Mouse (Mus musculus): ENCODE results near the gene Olfr270. TPM values are rescaled to one million over a fixed set of nuclear protein-coding genes. Genes with fewer than 3 reads are reported as not detected.
A peak's percentile ranks its signal among the peaks of the same experiment; 100 is the strongest.

Gene Olfr270
- polyA plus RNA-seq (2015; fragmentation: Nextera tagmentation; extraction: Ambion mirVana) = not detected in 2 replicates

GRCm38 (mm10) chr4:52964247-52964646, at the start of gene Olfr270:
Gene Olfr270 (plus strand): TSS chr4:52964547.
- H3K36me3 ChIP-seq (replicated peaks) = no peaks in the 10 kb centered on the region
- no peaks in the 10 kb centered on the region for H3K27me3 ChIP-seq (replicated peaks)
- no peaks in the 10 kb centered on the region for H3K4me1 ChIP-seq
- H3K4me3 ChIP-seq = no peak within 1 kb of the TSS
- ATAC-seq (replicated peaks) = no peak
- H3K9ac ChIP-seq = no peak within 1 kb of the TSS
- H3K4me2 ChIP-seq = no peak within 1 kb of the TSS
- H3K9me3 ChIP-seq = no peaks in the 10 kb centered on the region
- no peak within 1 kb of the TSS for H3K27ac ChIP-seq

GRCm38 (mm10) chr4:52916659-52917310, 47.6 kb upstream of the Olfr270 start:
- Histone ChIP-seq H3K9ac (no peak overlapping the region), H3K4me3 (no peak overlapping the region), H3K36me3 (replicated peaks) (no peaks in the 10 kb centered on the region), H3K27me3 (replicated peaks) (no peaks in the 10 kb centered on the region), H3K4me2 (no peak overlapping the region), H3K4me1 (no peaks in the 10 kb centered on the region), H3K9me3 (no peaks in the 10 kb centered on the region), H3K27ac (no peak overlapping the region)
- no peak for ATAC-seq (replicated peaks)
- 83% methylated on average over 6 of the region's 6 CpGs for WGBS

GRCm38 (mm10) chr4:52917311-52917688, 47.0 kb upstream of the Olfr270 start:
- 87% methylated on average over 2 of the region's 2 CpGs for WGBS
- H3K27me3 ChIP-seq (replicated peaks) = no peaks in the 10 kb centered on the region
- no peaks in the 10 kb centered on the region for H3K4me1 ChIP-seq
- no peak overlapping the region for H3K4me2 ChIP-seq
- H3K36me3 ChIP-seq (replicated peaks) = no peaks in the 10 kb centered on the region
- H3K9ac ChIP-seq = no peak overlapping the region
- no peak overlapping the region for H3K4me3 ChIP-seq
- no peaks in the 10 kb centered on the region for H3K9me3 ChIP-seq
- ATAC-seq (replicated peaks) = no peak
- H3K27ac ChIP-seq = no peak overlapping the region

- Histone ChIP-seq H3K36me3 (replicated peaks) (no peaks in the 10 kb centered on the region), H3K4me3 (no peak within 1 kb of the TSS), H3K9me3 (no peaks in the 10 kb centered on the region), H3K9ac (no peak within 1 kb of the TSS), H3K4me1 (no peaks in the 10 kb centered on the region), H3K27me3 (replicated peaks) (no peaks in the 10 kb centered on the region), H3K4me2 (no peak within 1 kb of the TSS), H3K27ac (no peak within 1 kb of the TSS)
- WGBS = 88% methylated on average over 2 of the region's 2 CpGs
- ATAC-seq (replicated peaks) = no peak
Observed at GRCm38 (mm10) chr4:52919078-52919477, 45.3 kb upstream of the Olfr270 start, which contains the start of gene Olfr272. Gene Olfr272 (minus strand): TSS chr4:52919178.

GRCm38 (mm10) chr4:52930480-52930879, 33.9 kb upstream of the Olfr270 start:
- H3K27ac ChIP-seq = no peak overlapping the region
- H3K4me1 ChIP-seq = no peaks in the 10 kb centered on the region
- WGBS = 89% methylated on average over 4 of the region's 4 CpGs
- no peaks in the 10 kb centered on the region for H3K9me3 ChIP-seq
- no peak overlapping the region for H3K4me3 ChIP-seq
- no peak overlapping the region for H3K4me2 ChIP-seq
- ATAC-seq (replicated peaks) = no peak
- no peaks in the 10 kb centered on the region for H3K36me3 ChIP-seq (replicated peaks)
- H3K27me3 ChIP-seq (replicated peaks) = no peaks in the 10 kb centered on the region
- no peak overlapping the region for H3K9ac ChIP-seq

GRCm38 (mm10) chr4:52946665-52947064, 17.7 kb upstream of the Olfr270 start:
- Histone ChIP-seq H3K9ac (no peak overlapping the region), H3K27me3 (replicated peaks) (no peaks in the 10 kb centered on the region), H3K36me3 (replicated peaks) (no peaks in the 10 kb centered on the region), H3K9me3 (no peaks in the 10 kb centered on the region), H3K4me2 (no peak overlapping the region), H3K4me3 (no peak overlapping the region), H3K27ac (no peak overlapping the region), H3K4me1 (no peaks in the 10 kb centered on the region)
- ATAC-seq (replicated peaks) = no peak

- no peak overlapping the region for H3K4me3 ChIP-seq
- H3K27ac ChIP-seq = no peak overlapping the region
- no peak for ATAC-seq (replicated peaks)
- no peaks in the 10 kb centered on the region for H3K36me3 ChIP-seq (replicated peaks)
- no peaks in the 10 kb centered on the region for H3K4me1 ChIP-seq
- H3K9me3 ChIP-seq = no peaks in the 10 kb centered on the region
- H3K4me2 ChIP-seq = no peak overlapping the region
- no peaks in the 10 kb centered on the region for H3K27me3 ChIP-seq (replicated peaks)
- H3K9ac ChIP-seq = no peak overlapping the region
- WGBS = 78% methylated on average over 2 of the region's 2 CpGs
Observed at GRCm38 (mm10) chr4:52949005-52949404, 15.3 kb upstream of the Olfr270 start.

GRCm38 (mm10) chr4:52958693-52959092, 5.7 kb upstream of the Olfr270 start:
- H3K27me3 ChIP-seq (replicated peaks) = no peaks in the 10 kb centered on the region
- H3K4me2 ChIP-seq = no peak overlapping the region
- 39% methylated on average over 4 of the region's 4 CpGs for WGBS
- no peak overlapping the region for H3K4me3 ChIP-seq
- no peaks in the 10 kb centered on the region for H3K4me1 ChIP-seq
- no peak overlapping the region for H3K27ac ChIP-seq
- no peak overlapping the region for H3K9ac ChIP-seq
- no peaks in the 10 kb centered on the region for H3K36me3 ChIP-seq (replicated peaks)
- no peaks in the 10 kb centered on the region for H3K9me3 ChIP-seq
- peak; percentile 54; the same call in 1 of the 2 replicates for ATAC-seq (replicated peaks)

GRCm38 (mm10) chr4:52985216-52985615, 20.9 kb downstream of the Olfr270 start:
- no peak overlapping the region for H3K4me2 ChIP-seq
- H3K27ac ChIP-seq = no peak overlapping the region
- no peak overlapping the region for H3K9ac ChIP-seq
- no peak overlapping the region for H3K4me3 ChIP-seq
- 83% methylated on average over 2 of the region's 2 CpGs for WGBS
- no peaks in the 10 kb centered on the region for H3K27me3 ChIP-seq (replicated peaks)
- no peaks in the 10 kb centered on the region for H3K4me1 ChIP-seq
- H3K36me3 ChIP-seq (replicated peaks) = no peaks in the 10 kb centered on the region
- no peaks in the 10 kb centered on the region for H3K9me3 ChIP-seq
- peak; percentile 73; the same call in 1 of the 2 replicates for ATAC-seq (replicated peaks)

GRCm38 (mm10) chr4:52986266-52986665, 21.9 kb downstream of the Olfr270 start:
- WGBS = 79% methylated on average over 2 of the region's 2 CpGs
- H3K27me3 ChIP-seq (replicated peaks) = no peaks in the 10 kb centered on the region
- no peak overlapping the region for H3K9ac ChIP-seq
- H3K36me3 ChIP-seq (replicated peaks) = no peaks in the 10 kb centered on the region
- no peak overlapping the region for H3K27ac ChIP-seq
- ATAC-seq (replicated peaks) = no peak
- no peak overlapping the region for H3K4me2 ChIP-seq
- no peaks in the 10 kb centered on the region for H3K4me1 ChIP-seq
- no peak overlapping the region for H3K4me3 ChIP-seq
- H3K9me3 ChIP-seq = no peaks in the 10 kb centered on the region

- no peak within 1 kb of the TSS for H3K4me3 ChIP-seq
- no peak within 1 kb of the TSS for H3K27ac ChIP-seq
- ATAC-seq (replicated peaks) = peak; percentile 33; the same call in 1 of the 2 replicates
- H3K4me1 ChIP-seq = no peaks in the 10 kb centered on the region
- H3K36me3 ChIP-seq (replicated peaks) = no peaks in the 10 kb centered on the region
- no peaks in the 10 kb centered on the region for H3K9me3 ChIP-seq
- 34% methylated on average over 12 of the region's 12 CpGs for WGBS
- H3K4me2 ChIP-seq = peak within 1 kb of the TSS; percentile 28
- H3K9ac ChIP-seq = no peak within 1 kb of the TSS
- H3K27me3 ChIP-seq (replicated peaks) = no peaks in the 10 kb centered on the region
Observed at GRCm38 (mm10) chr4:52989248-52989647, 24.9 kb downstream of the Olfr270 start, which contains the start of gene Nipsnap3a. Gene Nipsnap3a (plus strand): TSS chr4:52989272.

- Histone ChIP-seq H3K9ac (no peak overlapping the region), H3K27me3 (replicated peaks) (no peaks in the 10 kb centered on the region), H3K4me1 (no peaks in the 10 kb centered on the region), H3K27ac (no peak overlapping the region), H3K36me3 (replicated peaks) (no peaks in the 10 kb centered on the region), H3K4me2 (no peak overlapping the region), H3K9me3 (no peaks in the 10 kb centered on the region), H3K4me3 (no peak overlapping the region)
- no peak for ATAC-seq (replicated peaks)
- 93% methylated on average over 6 of the region's 6 CpGs for WGBS
Observed at GRCm38 (mm10) chr4:52999449-52999848, 35.1 kb downstream of the Olfr270 start.

GRCm38 (mm10) chr4:53000154-53000553, 35.8 kb downstream of the Olfr270 start:
- ATAC-seq (replicated peaks) = no peak
- Histone ChIP-seq H3K27ac (no peak overlapping the region), H3K4me1 (no peaks in the 10 kb centered on the region), H3K9me3 (no peaks in the 10 kb centered on the region), H3K4me3 (no peak overlapping the region), H3K27me3 (replicated peaks) (no peaks in the 10 kb centered on the region), H3K9ac (no peak overlapping the region), H3K36me3 (replicated peaks) (no peaks in the 10 kb centered on the region), H3K4me2 (no peak overlapping the region)
- 86% methylated on average over 8 of the region's 8 CpGs for WGBS
